Mouse (Mus musculus) adrenal gland, postnatal 4 days (tissue): ENCODE measurements around the gene Gm28048. TPM values are rescaled to one million over a fixed set of nuclear protein-coding genes. Genes with fewer than 3 reads are reported as not detected.

ENCODE experiments used
- DNase-seq, 2 experiments: peaks; one replicate each; pipeline ENCODE4 v3.0.0; 2021 to 2022; ENCODE audit warnings: low spot score in 2 of 2, mixed read lengths in 2 of 2
- total RNA-seq, 2 experiments: library from RNA; stranded (reverse); gene quantifications; 2 replicates each; pipeline ENCODE4 v1.2.3; 2021

Gm28048 gene
- total RNA-seq, 2 experiments from 2014 or later, result 45.7 to 50.1 TPM

GRCm38 (mm10) chr11:22844754-22845718 is 136.9 kb downstream of the Gm28048 start:
- no peak for DNase-seq

GRCm38 (mm10) chr11:22839456-22839855 is 142.4 kb downstream of the Gm28048 start:
- DNase-seq, result no peak

GRCm38 (mm10) chr11:22838361-22838760 is 143.5 kb downstream of the Gm28048 start:
- DNase-seq, result no peak

- no peak for DNase-seq
Observed at GRCm38 (mm10) chr11:22836269-22836668, 145.6 kb downstream of the Gm28048 start.

- no peak for DNase-seq
Observed at GRCm38 (mm10) chr11:22832600-22832999, 149.3 kb downstream of the Gm28048 start.

GRCm38 (mm10) chr11:22831916-22832315 is 150.0 kb downstream of the Gm28048 start:
- DNase-seq, result no peak

- no peak for DNase-seq
Observed at GRCm38 (mm10) chr11:22830684-22831083, 151.2 kb downstream of the Gm28048 start.

GRCm38 (mm10) chr11:22830179-22830611 is 151.7 kb downstream of the Gm28048 start:
- no peak for DNase-seq

- DNase-seq, result no peak
Observed at GRCm38 (mm10) chr11:22828988-22829632, 152.8 kb downstream of the Gm28048 start.

- no peak for DNase-seq
Observed at GRCm38 (mm10) chr11:22827514-22828080, 154.3 kb downstream of the Gm28048 start.

GRCm38 (mm10) chr11:22826665-22827064 is 155.2 kb downstream of the Gm28048 start:
- no peak for DNase-seq

GRCm38 (mm10) chr11:22826051-22826450 is 155.8 kb downstream of the Gm28048 start:
- DNase-seq, result no peak

GRCm38 (mm10) chr11:22825548-22825947 is 156.3 kb downstream of the Gm28048 start:
- no peak for DNase-seq

GRCm38 (mm10) chr11:22824049-22824705 is 157.7 kb downstream of the Gm28048 start:
- DNase-seq, result no peak

- DNase-seq, result no peak
Observed at GRCm38 (mm10) chr11:22821243-22821642, 160.6 kb downstream of the Gm28048 start.

GRCm38 (mm10) chr11:22818371-22818770 is 163.5 kb downstream of the Gm28048 start:
- DNase-seq, result no peak

GRCm38 (mm10) chr11:22815877-22816276 is 166.0 kb downstream of the Gm28048 start:
- no peak for DNase-seq

- DNase-seq, result no peak
Observed at GRCm38 (mm10) chr11:22815143-22815542, 166.7 kb downstream of the Gm28048 start.

- no peak for DNase-seq
Observed at GRCm38 (mm10) chr11:22813921-22814704, 167.8 kb downstream of the Gm28048 start.

GRCm38 (mm10) chr11:22813427-22813826 is 168.5 kb downstream of the Gm28048 start:
- no peak for DNase-seq
